Mouse (Mus musculus): ENCODE results near the gene Mapk8. TPM values are rescaled to one million over a fixed set of nuclear protein-coding genes. Genes with fewer than 3 reads are reported as not detected.

Gene Mapk8
- polyA plus RNA-seq, 2 experiments, result 2.9 to 9.1 TPM

DNA sequence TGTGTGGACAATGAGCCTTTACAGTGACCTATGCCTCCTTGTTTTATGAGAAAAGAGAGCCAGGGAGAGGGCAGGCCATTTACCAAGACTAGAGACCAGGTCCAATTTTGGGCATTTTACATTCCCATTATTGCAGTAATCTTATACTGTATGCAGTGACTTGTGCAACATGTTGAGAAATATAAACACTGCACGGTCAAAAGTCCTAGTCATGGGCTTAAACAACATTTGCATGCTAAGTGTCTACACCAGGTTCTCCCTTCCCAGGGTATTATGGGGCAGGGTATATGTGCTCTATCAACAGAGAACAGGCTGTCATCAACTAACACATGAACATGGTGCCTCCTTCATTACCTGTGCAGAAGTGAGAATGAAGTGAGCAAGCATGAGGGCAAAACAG lies 72.9 kb downstream of the Mapk8 start:
- WGBS (ENCODE audit: insufficient replicate concordance), result 51% methylated on average over 1 of the region's 1 CpGs
- TF ChIP-seq CTCF (IDR thresholded peaks at IDR 0.05; ENCODE audit: low read depth) (no peak), EP300 (IDR thresholded peaks at IDR 0.05; ENCODE audit: low read depth) (no peak)
- H3K9me3 ChIP-seq (ENCODE audit: control insufficient read depth, low read length), result no peaks in the 10 kb centered on the region
- H3K4me3 ChIP-seq (ENCODE audit: insufficient read depth in 1 of 2, low read depth in 2 of 2, low read length in 2 of 2), result no peak overlapping the region
- H3K27me3 ChIP-seq (ENCODE audit: control insufficient read depth, insufficient read depth, low read length), result no peaks in the 10 kb centered on the region
- H3K36me3 ChIP-seq (replicated peaks; ENCODE audit: control insufficient read depth, insufficient read depth, low read depth), result no peaks in the 10 kb centered on the region
- H3K4me2 ChIP-seq (ENCODE audit: low read depth), result no peak overlapping the region
- H3K9ac ChIP-seq (replicated peaks), result no peak overlapping the region
- H3K4me1 ChIP-seq (replicated peaks; ENCODE audit: control insufficient read depth in 2 of 2, insufficient read depth in 2 of 2, low read length in 1 of 2), result peaks cover 0 to 5% of the 10 kb centered on the region in 2 experiments; a peak in 1 of 4 replicates
- ATAC-seq (ENCODE audit: insufficient read depth) (peak; percentile 12; the same call in 1 of the 2 replicates), DNase-seq (ENCODE audit: low read depth in 3 of 3, low spot score in 3 of 3) (no peak)
- no peak overlapping the region for H3K27ac ChIP-seq

DNA sequence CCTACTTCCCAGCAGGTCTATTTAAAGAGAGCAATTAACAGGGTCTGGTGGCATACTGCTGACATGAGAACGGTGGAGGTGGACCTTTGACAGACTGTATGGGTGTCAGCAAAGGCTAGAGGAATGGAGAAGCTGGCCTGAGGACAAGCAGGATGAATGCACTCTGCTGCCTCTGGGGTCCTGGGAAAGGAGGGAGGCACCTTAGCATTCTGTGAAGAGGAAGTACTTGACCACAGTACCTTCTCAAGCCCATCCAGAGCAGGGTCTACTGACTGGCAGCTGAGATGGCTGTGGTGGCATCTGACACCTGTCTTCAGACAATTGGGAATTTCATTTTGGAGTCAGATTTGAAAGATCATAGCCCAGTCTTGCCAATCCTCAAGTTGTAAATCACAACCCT lies 73.7 kb downstream of the Mapk8 start:
- no peak for ATAC-seq (ENCODE audit: insufficient read depth)

DNA sequence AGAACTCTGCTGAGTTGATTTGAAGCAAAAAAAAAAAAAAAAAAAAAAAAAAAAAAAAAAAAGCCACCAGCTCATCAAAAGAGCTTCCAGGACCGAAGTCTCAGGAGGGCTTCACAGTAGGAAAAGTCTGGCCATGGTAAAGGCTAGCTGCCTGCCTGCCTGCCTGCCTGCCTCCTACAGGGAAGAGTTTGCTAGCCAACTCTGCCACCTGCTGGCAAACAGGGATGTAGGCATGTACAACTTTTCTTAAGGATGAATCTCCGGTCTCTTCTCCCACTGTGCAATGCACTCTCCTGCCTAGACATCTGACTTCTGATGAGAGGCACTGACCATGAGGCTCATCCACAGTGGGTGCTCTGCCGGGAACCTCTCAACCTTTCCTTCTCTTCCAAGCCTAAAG lies 75.7 kb downstream of the Mapk8 start:
- WGBS (ENCODE audit: insufficient replicate concordance), result 17% methylated on average over 3 of the region's 3 CpGs
- no peaks in the 10 kb centered on the region for H3K36me3 ChIP-seq (replicated peaks; ENCODE audit: control insufficient read depth, insufficient read depth, low read depth)
- H3K9me3 ChIP-seq (ENCODE audit: control insufficient read depth, low read length), result no peaks in the 10 kb centered on the region
- no peak overlapping the region for H3K4me2 ChIP-seq (ENCODE audit: low read depth)
- no peak overlapping the region for H3K4me3 ChIP-seq (ENCODE audit: insufficient read depth in 1 of 2, low read depth in 2 of 2, low read length in 2 of 2)
- DNase-seq (ENCODE audit: low read depth in 3 of 3, low spot score in 3 of 3) (peak; percentile 7 to 22 (median 10)), ATAC-seq (ENCODE audit: insufficient read depth) (no peak; the same call in 1 of the 2 replicates)
- no peaks in the 10 kb centered on the region for H3K27me3 ChIP-seq (ENCODE audit: control insufficient read depth, insufficient read depth, low read length)
- H3K27ac ChIP-seq, result no peak overlapping the region
- peaks cover 0 to 5% of the 10 kb centered on the region in 2 experiments; a peak in 1 of 4 replicates for H3K4me1 ChIP-seq (replicated peaks; ENCODE audit: control insufficient read depth in 2 of 2, insufficient read depth in 2 of 2, low read length in 1 of 2)
- no peak overlapping the region for H3K9ac ChIP-seq (replicated peaks)
- peak; percentile 83 for TF ChIP-seq CTCF (IDR thresholded peaks at IDR 0.05; ENCODE audit: low read depth)
- TF ChIP-seq EP300 (IDR thresholded peaks at IDR 0.05; ENCODE audit: low read depth), result no peak

More for the DNA sequence above, 73.7 kb downstream of the Mapk8 start:
- no peak overlapping the region for H3K4me2 ChIP-seq (ENCODE audit: low read depth)
- 39% methylated on average over 1 of the region's 1 CpGs for WGBS (ENCODE audit: insufficient replicate concordance)
- DNase-seq (ENCODE audit: low read depth in 3 of 3, low spot score in 3 of 3), result no peak
- no peak overlapping the region for H3K27ac ChIP-seq
- no peaks in the 10 kb centered on the region for H3K9me3 ChIP-seq (ENCODE audit: control insufficient read depth, low read length)
- no peaks in the 10 kb centered on the region for H3K27me3 ChIP-seq (ENCODE audit: control insufficient read depth, insufficient read depth, low read length)
- H3K36me3 ChIP-seq (replicated peaks; ENCODE audit: control insufficient read depth, insufficient read depth, low read depth), result no peaks in the 10 kb centered on the region
- no peak overlapping the region for H3K4me3 ChIP-seq (ENCODE audit: insufficient read depth in 1 of 2, low read depth in 2 of 2, low read length in 2 of 2)
- no peak overlapping the region for H3K9ac ChIP-seq (replicated peaks)
- TF ChIP-seq CTCF (IDR thresholded peaks at IDR 0.05; ENCODE audit: low read depth) (no peak), EP300 (IDR thresholded peaks at IDR 0.05; ENCODE audit: low read depth) (no peak)
- H3K4me1 ChIP-seq (replicated peaks; ENCODE audit: control insufficient read depth in 2 of 2, insufficient read depth in 2 of 2, low read length in 1 of 2), result peaks cover 0 to 5% of the 10 kb centered on the region in 2 experiments; a peak in 1 of 4 replicates

DNA sequence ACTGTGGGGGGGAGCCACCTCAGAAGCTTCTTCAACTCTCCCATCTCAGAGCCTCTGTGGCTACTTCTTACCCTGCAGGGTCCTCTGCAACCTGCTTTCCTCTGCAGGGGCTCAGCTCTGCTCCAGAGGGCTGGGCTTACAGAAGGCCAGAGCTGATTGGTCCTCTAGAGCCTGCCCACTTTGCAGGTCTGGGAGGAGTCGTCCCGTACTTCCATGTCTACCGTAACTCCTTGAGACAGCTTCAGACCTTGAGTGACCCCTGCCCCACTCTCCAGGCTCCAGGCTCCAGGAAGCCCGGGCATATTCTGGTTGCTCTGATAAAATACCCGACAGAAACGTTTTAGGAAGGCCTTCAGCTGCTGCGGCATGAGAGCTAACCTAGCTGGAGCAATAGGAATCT lies 76.9 kb downstream of the Mapk8 start:
- Histone ChIP-seq H3K4me2 (ENCODE audit: low read depth) (peak overlapping the region; percentile 3; the same call in 1 of the 2 replicates), H3K27ac (no peak overlapping the region), H3K36me3 (replicated peaks; ENCODE audit: control insufficient read depth, insufficient read depth, low read depth) (no peaks in the 10 kb centered on the region), H3K9ac (replicated peaks) (no peak overlapping the region), H3K27me3 (ENCODE audit: control insufficient read depth, insufficient read depth, low read length) (no peaks in the 10 kb centered on the region), H3K4me1 (replicated peaks; ENCODE audit: control insufficient read depth in 2 of 2, insufficient read depth in 2 of 2, low read length in 1 of 2) (peaks cover 0 to 5% of the 10 kb centered on the region in 2 experiments; a peak in 1 of 4 replicates), H3K4me3 (ENCODE audit: insufficient read depth in 1 of 2, low read depth in 2 of 2, low read length in 2 of 2) (no peak overlapping the region), H3K9me3 (ENCODE audit: control insufficient read depth, low read length) (no peaks in the 10 kb centered on the region)
- no peak for DNase-seq (ENCODE audit: low read depth in 3 of 3, low spot score in 3 of 3)
- TF ChIP-seq EP300 (IDR thresholded peaks at IDR 0.05; ENCODE audit: low read depth), result no peak
- no peak for TF ChIP-seq CTCF (IDR thresholded peaks at IDR 0.05; ENCODE audit: low read depth)
- no peak for ATAC-seq (ENCODE audit: insufficient read depth)
- 10% methylated on average over 7 of the region's 7 CpGs for WGBS (ENCODE audit: insufficient replicate concordance)

DNA sequence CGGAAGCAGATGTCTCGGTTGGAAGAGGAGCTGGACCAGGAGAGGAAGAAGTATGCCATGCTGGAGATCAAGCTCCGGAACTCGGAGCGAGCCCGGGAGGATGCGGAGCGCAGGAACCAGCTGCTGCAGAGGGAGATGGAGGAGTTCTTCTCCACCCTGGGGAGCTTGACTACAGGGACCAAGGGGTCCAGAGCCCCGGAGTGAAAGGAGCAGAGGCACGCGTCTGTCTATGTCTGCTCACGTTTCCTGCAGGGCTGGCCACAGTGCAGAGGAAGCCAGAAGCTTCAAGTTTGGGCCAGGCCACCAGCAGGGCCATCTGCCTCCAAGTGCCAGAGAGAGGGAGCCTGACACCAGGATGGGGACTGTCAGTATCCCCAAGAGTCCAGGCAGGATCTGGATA lies 77.6 kb downstream of the Mapk8 start:
- Histone ChIP-seq H3K27me3 (ENCODE audit: control insufficient read depth, insufficient read depth, low read length) (no peaks in the 10 kb centered on the region), H3K4me2 (ENCODE audit: low read depth) (no peak overlapping the region), H3K4me3 (ENCODE audit: insufficient read depth in 1 of 2, low read depth in 2 of 2, low read length in 2 of 2) (no peak overlapping the region), H3K27ac (no peak overlapping the region), H3K9me3 (ENCODE audit: control insufficient read depth, low read length) (no peaks in the 10 kb centered on the region), H3K4me1 (replicated peaks; ENCODE audit: control insufficient read depth in 2 of 2, insufficient read depth in 2 of 2, low read length in 1 of 2) (peaks cover 0 to 5% of the 10 kb centered on the region in 2 experiments; a peak in 1 of 4 replicates), H3K9ac (replicated peaks) (no peak overlapping the region), H3K36me3 (replicated peaks; ENCODE audit: control insufficient read depth, insufficient read depth, low read depth) (no peaks in the 10 kb centered on the region)
- no peak for TF ChIP-seq CTCF (IDR thresholded peaks at IDR 0.05; ENCODE audit: low read depth)
- no peak for TF ChIP-seq EP300 (IDR thresholded peaks at IDR 0.05; ENCODE audit: low read depth)
- whole genome bisulfite sequencing (ENCODE audit: insufficient replicate concordance), result 63% methylated on average over 12 of the region's 12 CpGs
- ATAC-seq (ENCODE audit: insufficient read depth) (no peak), DNase-seq (ENCODE audit: low read depth in 3 of 3, low spot score in 3 of 3) (no peak)

All from liver, embryonic 14.5 days (tissue).